Mouse (Mus musculus) midbrain, embryonic 15.5 days (tissue): ENCODE measurements around the gene Rsrc1. TPM values are rescaled to one million over a fixed set of nuclear protein-coding genes. Genes with fewer than 3 reads are reported as not detected.
"Not testable (repeated sequence)": the region's sequence is repeated elsewhere in the genome, so short reads cannot be mapped to it uniquely, and the experiment has no call there.

Source experiments
- ATAC-seq: fragments of 200-750 bp; cut with Nextera tagmentation; replicated peaks from 2 replicates; pipeline ENCODE4 v1.8.0; 2017; ENCODE audit warnings: moderate TSS enrichment
- H3K27ac ChIP-seq: fragments of 300-500 bp; sonication (generic); 2 replicates; pipeline ENCODE4 v1.5.1; 2015; ENCODE audit warnings: mild to moderate bottlenecking, inconsistent platforms
- H3K27me3 ChIP-seq: fragments of 300-500 bp; sonication (generic); replicated peaks from 2 replicates; pipeline ENCODE4 v1.6.1; 2015; ENCODE audit warnings: inconsistent platforms
- H3K36me3 ChIP-seq: fragments of 300-500 bp; sonication (generic); replicated peaks from 2 replicates; pipeline ENCODE4 v1.6.1; 2015; ENCODE audit warnings: inconsistent platforms
- H3K4me1 ChIP-seq: fragments of 300-500 bp; sonication (generic); 2 replicates; pipeline ENCODE4 v1.6.1; 2015; ENCODE audit warnings: inconsistent platforms
- H3K4me2 ChIP-seq: fragments of 300-500 bp; sonication (generic); 2 replicates; pipeline ENCODE4 v1.6.1; 2015; ENCODE audit warnings: inconsistent platforms, mild to moderate bottlenecking, moderate library complexity
- H3K4me3 ChIP-seq: fragments of 300-500 bp; sonication (generic); 2 replicates; pipeline ENCODE4 v1.5.1; 2015; ENCODE audit warnings: mild to moderate bottlenecking, inconsistent platforms
- H3K9ac ChIP-seq: fragments of 300-500 bp; sonication (generic); 2 replicates; pipeline ENCODE4 v1.6.1; 2015; ENCODE audit warnings: mild to moderate bottlenecking, inconsistent platforms
- H3K9me3 ChIP-seq: fragments of 300-500 bp; sonication (generic); 2 replicates; pipeline ENCODE4 v1.6.1; 2016; ENCODE audit warnings: inconsistent platforms
- WGBS: fragments of 180-500 bp; shearing (Covaris S2); methylation state at CpG from one replicate; pipeline ENCODE4 v1.1.7; 2015; ENCODE audit warnings: mixed read lengths; 5-methylcytosine and 5-hydroxymethylcytosine counted together
- polyA plus RNA-seq: library from polyadenylated mRNA; unstranded; fragments of >200 nt; fragmentation: Nextera tagmentation; extraction: Ambion mirVana; gene quantifications from 2 replicates; pipeline ENCODE4 v1.2.1, GENCODE M21; 2015

Rsrc1 gene
- polyA plus RNA-seq, 1 experiment from 2014 or later: 38.8 TPM

GRCm38 (mm10) chr3:67146280-67146679, 165.1 kb downstream of the Rsrc1 start:
- no peak for ATAC-seq
- Histone ChIP-seq H3K27me3 (no peaks in the 10 kb centered on the region), H3K27ac (no peak overlapping the region), H3K36me3 (no peaks in the 10 kb centered on the region), H3K9ac (no peak overlapping the region), H3K9me3 (no peaks in the 10 kb centered on the region), H3K4me3 (no peak overlapping the region), H3K4me2 (no peak overlapping the region), H3K4me1 (0 out of 2 replicates have a peak, but pooled peaks cover 2% of the 10 kb centered on the region)
- WGBS: 88% methylated on average over 1 of the region's 1 CpGs

- no peaks in the 10 kb centered on the region for H3K9me3 ChIP-seq
- H3K27me3 ChIP-seq: no peaks in the 10 kb centered on the region
- no peak overlapping the region for H3K4me3 ChIP-seq
- WGBS: 5% methylated on average over 3 of the region's 3 CpGs
- ATAC-seq: no peak
- no peak overlapping the region for H3K4me2 ChIP-seq
- no peak overlapping the region for H3K27ac ChIP-seq
- H3K36me3 ChIP-seq: no peaks in the 10 kb centered on the region
- 0 out of 2 replicates have a peak, but pooled peaks cover 2% of the 10 kb centered on the region for H3K4me1 ChIP-seq
- H3K9ac ChIP-seq: no peak overlapping the region
Measured at GRCm38 (mm10) chr3:67147246-67147645, 166.1 kb downstream of the Rsrc1 start.

GRCm38 (mm10) chr3:67197179-67197578, 216.0 kb downstream of the Rsrc1 start:
- Histone ChIP-seq H3K27me3 (no peaks in the 10 kb centered on the region), H3K4me3 (no peak overlapping the region), H3K4me2 (no peak overlapping the region), H3K36me3 (no peaks in the 10 kb centered on the region), H3K9ac (no peak overlapping the region), H3K9me3 (no peaks in the 10 kb centered on the region), H3K4me1 (no peaks in the 10 kb centered on the region), H3K27ac (no peak overlapping the region)
- ATAC-seq: no peak
- WGBS: 39% methylated on average over 3 of the region's 3 CpGs

GRCm38 (mm10) chr3:67213047-67213457, 231.9 kb downstream of the Rsrc1 start:
- ATAC-seq: peak; percentile 45; the same call in 1 of the 2 replicates
- WGBS: 21% methylated on average over 1 of the region's 1 CpGs
- no peak overlapping the region for H3K9ac ChIP-seq
- no peaks in the 10 kb centered on the region for H3K27me3 ChIP-seq
- no peak overlapping the region for H3K4me3 ChIP-seq
- no peaks in the 10 kb centered on the region for H3K9me3 ChIP-seq
- no peak overlapping the region for H3K4me2 ChIP-seq
- no peaks in the 10 kb centered on the region for H3K4me1 ChIP-seq
- H3K36me3 ChIP-seq: no peaks in the 10 kb centered on the region
- H3K27ac ChIP-seq: no peak overlapping the region

GRCm38 (mm10) chr3:67232617-67233241, 251.5 kb downstream of the Rsrc1 start:
- Histone ChIP-seq H3K4me1 (0 out of 2 replicates have a peak, but pooled peaks cover 2% of the 10 kb centered on the region), H3K27ac (no peak overlapping the region), H3K9ac (no peak overlapping the region), H3K4me2 (no peak overlapping the region), H3K4me3 (no peak overlapping the region), H3K36me3 (no peaks in the 10 kb centered on the region), H3K27me3 (no peaks in the 10 kb centered on the region), H3K9me3 (no peaks in the 10 kb centered on the region)
- ATAC-seq: no peak
- 22% methylated on average over 3 of the region's 3 CpGs for WGBS

- not testable (repeated sequence) for H3K4me1 ChIP-seq, H3K4me3 ChIP-seq, H3K36me3 ChIP-seq, H3K27me3 ChIP-seq, ATAC-seq, H3K27ac ChIP-seq, H3K9me3 ChIP-seq, H3K9ac ChIP-seq, H3K4me2 ChIP-seq
- 91% methylated on average over 10 of the region's 10 CpGs for WGBS
Measured at GRCm38 (mm10) chr3:67242451-67242850, 261.3 kb downstream of the Rsrc1 start.

- no peak overlapping the region for H3K9ac ChIP-seq
- 70% methylated on average over 3 of the region's 3 CpGs for WGBS
- no peak overlapping the region for H3K4me3 ChIP-seq
- H3K9me3 ChIP-seq: no peaks in the 10 kb centered on the region
- ATAC-seq: no peak
- no peak overlapping the region for H3K4me2 ChIP-seq
- H3K36me3 ChIP-seq: no peaks in the 10 kb centered on the region
- no peaks in the 10 kb centered on the region for H3K27me3 ChIP-seq
- H3K4me1 ChIP-seq: no peaks in the 10 kb centered on the region
- H3K27ac ChIP-seq: no peak overlapping the region
Measured at GRCm38 (mm10) chr3:67267448-67267847, 286.3 kb downstream of the Rsrc1 start.

GRCm38 (mm10) chr3:67279781-67280180, 298.6 kb downstream of the Rsrc1 start:
- 81% methylated on average over 4 of the region's 4 CpGs for WGBS
- Histone ChIP-seq H3K9ac (no peak overlapping the region), H3K4me1 (no peaks in the 10 kb centered on the region), H3K4me3 (no peak overlapping the region), H3K27ac (no peak overlapping the region), H3K4me2 (no peak overlapping the region), H3K36me3 (no peaks in the 10 kb centered on the region), H3K27me3 (no peaks in the 10 kb centered on the region), H3K9me3 (no peaks in the 10 kb centered on the region)
- no peak for ATAC-seq

- 82% methylated on average over 3 of the region's 3 CpGs for whole genome bisulfite sequencing
- no peak for ATAC-seq
Measured at GRCm38 (mm10) chr3:67280247-67280646, 299.1 kb downstream of the Rsrc1 start.

GRCm38 (mm10) chr3:67284039-67284438, 302.8 kb downstream of the Rsrc1 start:
- Histone ChIP-seq H3K9me3 (no peaks in the 10 kb centered on the region), H3K27ac (no peak overlapping the region), H3K9ac (no peak overlapping the region), H3K27me3 (no peaks in the 10 kb centered on the region), H3K4me2 (no peak overlapping the region), H3K4me1 (no peaks in the 10 kb centered on the region), H3K36me3 (no peaks in the 10 kb centered on the region), H3K4me3 (no peak overlapping the region)
- peak; percentile 60; the same call in 1 of the 2 replicates for ATAC-seq
- WGBS: 79% methylated on average over 1 of the region's 1 CpGs

More at GRCm38 (mm10) chr3:67280247-67280646, 299.1 kb downstream of the Rsrc1 start:
- Histone ChIP-seq H3K27me3 (no peaks in the 10 kb centered on the region), H3K4me2 (no peak overlapping the region), H3K9ac (no peak overlapping the region), H3K4me3 (no peak overlapping the region), H3K27ac (no peak overlapping the region), H3K9me3 (no peaks in the 10 kb centered on the region), H3K4me1 (no peaks in the 10 kb centered on the region), H3K36me3 (no peaks in the 10 kb centered on the region)

GRCm38 (mm10) chr3:67284848-67285247, 303.7 kb downstream of the Rsrc1 start:
- WGBS: 63% methylated on average over 4 of the region's 4 CpGs
- Histone ChIP-seq H3K27me3 (no peaks in the 10 kb centered on the region), H3K4me2 (no peak overlapping the region)

GRCm38 (mm10) chr3:67288664-67289063, 307.5 kb downstream of the Rsrc1 start:
- Histone ChIP-seq H3K9ac (no peak overlapping the region), H3K36me3 (no peaks in the 10 kb centered on the region), H3K4me1 (no peaks in the 10 kb centered on the region), H3K27me3 (no peaks in the 10 kb centered on the region), H3K9me3 (no peaks in the 10 kb centered on the region), H3K4me3 (no peak overlapping the region), H3K27ac (no peak overlapping the region), H3K4me2 (no peak overlapping the region)
- 84% methylated on average over 7 of the region's 7 CpGs for WGBS
- no peak for ATAC-seq

More at GRCm38 (mm10) chr3:67284848-67285247, 303.7 kb downstream of the Rsrc1 start:
- no peak for ATAC-seq
- Histone ChIP-seq H3K36me3 (no peaks in the 10 kb centered on the region), H3K27ac (no peak overlapping the region), H3K4me3 (no peak overlapping the region), H3K9ac (no peak overlapping the region), H3K9me3 (no peaks in the 10 kb centered on the region), H3K4me1 (no peaks in the 10 kb centered on the region)

GRCm38 (mm10) chr3:67289482-67289881, 308.3 kb downstream of the Rsrc1 start:
- no peaks in the 10 kb centered on the region for H3K9me3 ChIP-seq
- H3K4me3 ChIP-seq: no peak overlapping the region
- H3K9ac ChIP-seq: no peak overlapping the region
- no peaks in the 10 kb centered on the region for H3K36me3 ChIP-seq
- H3K4me1 ChIP-seq: no peaks in the 10 kb centered on the region
- ATAC-seq: no peak
- 66% methylated on average over 6 of the region's 6 CpGs for WGBS
- no peaks in the 10 kb centered on the region for H3K27me3 ChIP-seq
- H3K4me2 ChIP-seq: no peak overlapping the region
- no peak overlapping the region for H3K27ac ChIP-seq
